Mouse (Mus musculus): ENCODE results near the gene Zdhhc4. TPM values are rescaled to one million over a fixed set of nuclear protein-coding genes. Genes with fewer than 3 reads are reported as not detected.

The Zdhhc4 gene
- polyA plus RNA-seq (2015; fragmentation: Illumina TruSeq; extraction: RNeasy Lipid Tissue Mini Kit (QIAGEN cat#74804); ENCODE audit: low read depth, low replicate concordance), result 40.8 TPM

DNA sequence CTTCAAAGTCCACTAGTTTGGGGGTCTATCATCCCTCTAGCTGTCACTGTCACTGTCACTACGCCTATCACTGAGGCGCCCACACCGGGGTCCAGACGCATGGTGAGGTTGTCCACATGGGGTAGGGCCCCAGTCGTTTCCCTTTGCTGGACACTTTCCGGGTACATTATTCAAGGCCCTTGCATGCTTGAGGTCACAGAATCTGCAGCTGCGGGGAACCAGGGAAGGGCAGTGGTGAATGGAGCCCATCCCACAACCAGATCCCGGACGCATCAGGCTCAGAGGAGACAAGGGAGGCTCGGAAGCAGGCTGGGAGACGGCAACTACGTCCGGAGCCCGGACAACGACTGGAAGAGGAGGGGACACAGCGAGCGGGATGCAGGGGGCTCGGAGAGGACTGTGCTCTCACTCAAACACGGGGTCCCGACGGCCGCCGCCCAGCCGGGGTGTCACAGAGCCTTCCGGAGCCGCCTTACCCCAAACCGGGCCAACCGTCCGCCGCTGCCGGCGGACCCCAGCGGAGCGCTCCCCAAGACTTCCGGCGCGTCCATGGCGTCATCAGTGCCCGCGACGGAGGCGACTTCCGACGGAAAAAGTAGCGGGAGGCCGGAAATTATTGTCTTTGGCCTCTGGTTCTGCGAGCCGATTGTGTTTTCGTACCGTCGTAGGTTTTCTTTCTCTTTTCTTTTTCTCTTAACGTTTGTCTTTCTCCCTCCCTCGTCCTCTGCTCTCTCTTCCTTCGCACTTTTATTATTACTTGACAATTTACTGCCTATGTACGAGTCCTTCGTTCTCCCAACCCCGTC is at the start of gene Zdhhc4:
Gene Zdhhc4, minus strand, starts transcription at position 567 of the 806 bp plus-strand sequence.

DNA sequence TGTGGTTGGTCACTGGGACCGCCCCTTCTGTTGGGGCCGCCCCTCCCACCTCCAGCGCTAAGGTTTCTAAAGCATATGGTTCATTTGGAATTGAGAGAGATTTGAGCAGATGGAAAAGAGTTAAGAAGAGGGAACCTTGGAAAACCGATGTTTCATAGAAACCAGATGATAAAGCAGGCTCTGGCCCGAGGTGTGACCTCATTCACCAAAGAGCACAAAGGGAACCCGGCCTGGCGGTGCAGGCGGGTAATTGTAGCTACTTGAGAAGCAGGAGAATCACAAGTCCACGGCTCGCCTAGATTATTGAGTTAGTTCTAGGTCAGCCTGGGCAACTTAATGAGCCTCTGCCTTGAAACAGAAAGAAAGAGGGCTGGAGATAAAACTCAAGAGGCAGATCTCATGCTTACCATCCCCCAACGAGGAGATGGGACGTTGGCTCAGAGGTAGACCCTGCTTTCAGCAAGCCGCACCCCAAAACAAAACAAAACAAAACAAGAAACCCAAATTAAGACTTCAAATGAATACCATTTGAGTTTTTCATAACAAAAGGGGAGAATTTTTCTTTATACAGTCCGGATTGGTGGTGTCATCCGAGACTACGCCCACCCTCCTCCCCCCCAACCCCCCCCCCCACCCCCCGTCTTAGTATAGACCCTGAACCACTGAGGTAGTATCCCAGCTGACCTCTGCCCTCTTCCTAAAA is 27.8 kb upstream of the Zdhhc4 start, which contains the start of gene Grid2ip:
Gene Grid2ip, plus strand, starts transcription at position 653 of the 703 bp plus-strand sequence.

DNA sequence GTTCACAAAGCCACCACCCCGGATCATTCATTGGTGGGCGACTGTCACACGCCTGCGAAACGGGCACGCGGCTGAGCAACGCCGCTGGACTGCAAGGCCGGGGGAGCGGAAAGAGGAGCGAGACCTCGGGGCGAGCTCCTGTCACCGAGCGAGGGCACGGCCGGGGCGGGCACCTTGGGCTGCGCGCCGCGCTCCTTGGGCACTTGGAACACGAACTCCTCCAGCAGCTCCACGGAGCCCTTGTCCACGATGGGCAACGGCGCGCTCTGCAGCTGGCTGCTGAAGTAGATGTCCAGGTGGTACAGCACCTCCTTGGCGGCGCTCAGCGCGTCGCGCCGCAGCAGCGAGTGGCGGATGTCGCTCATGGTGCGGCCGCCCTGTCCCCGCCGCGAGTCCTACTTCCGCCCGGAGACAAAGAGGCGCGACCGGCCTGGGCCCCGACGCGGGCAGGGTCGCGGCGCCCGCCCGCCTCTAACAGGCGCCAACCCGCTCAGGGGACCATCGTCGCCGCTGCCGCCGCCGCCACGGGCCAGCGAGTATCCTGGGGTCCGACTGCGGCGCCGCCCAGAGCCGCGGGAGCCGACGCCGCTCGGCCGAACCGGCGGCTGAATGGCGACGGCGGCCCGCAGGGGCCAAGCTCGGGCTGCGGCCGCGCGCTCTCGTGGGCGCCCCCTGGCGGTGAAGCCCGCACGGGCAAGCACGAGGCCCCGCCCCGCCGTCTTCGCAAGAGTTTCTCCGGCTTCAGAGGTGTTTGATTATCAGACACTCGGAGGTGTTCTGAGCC is 14.1 kb downstream of the Zdhhc4 start, which contains the start of gene E130309D02Rik:
Gene E130309D02Rik, minus strand, starts transcription at position 631 of the 784 bp plus-strand sequence.

DNA sequence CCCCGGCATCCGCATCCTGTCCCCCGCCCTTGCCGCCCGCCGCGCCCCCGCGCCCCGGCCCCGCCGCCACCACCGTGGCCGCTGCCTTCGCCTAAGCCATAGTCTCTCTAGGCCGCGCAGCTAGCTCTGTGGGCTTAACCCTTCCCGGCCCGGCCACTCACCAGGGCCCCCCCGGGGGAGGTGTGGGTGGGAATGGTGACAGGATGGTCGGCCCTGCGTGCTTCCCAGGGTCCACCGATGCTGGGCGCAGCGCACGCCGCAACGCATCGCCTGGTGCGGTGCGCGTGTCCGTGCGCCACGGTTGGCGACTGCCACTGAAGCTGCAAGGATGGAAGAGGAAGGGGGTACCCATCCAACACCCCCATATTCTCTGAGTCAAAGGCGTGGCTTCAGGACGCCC is 35.7 kb downstream of the Zdhhc4 start, which contains the start of gene Zfp853:
Gene Zfp853, minus strand, starts transcription at position 220 of the 400 bp plus-strand sequence.

DNA sequence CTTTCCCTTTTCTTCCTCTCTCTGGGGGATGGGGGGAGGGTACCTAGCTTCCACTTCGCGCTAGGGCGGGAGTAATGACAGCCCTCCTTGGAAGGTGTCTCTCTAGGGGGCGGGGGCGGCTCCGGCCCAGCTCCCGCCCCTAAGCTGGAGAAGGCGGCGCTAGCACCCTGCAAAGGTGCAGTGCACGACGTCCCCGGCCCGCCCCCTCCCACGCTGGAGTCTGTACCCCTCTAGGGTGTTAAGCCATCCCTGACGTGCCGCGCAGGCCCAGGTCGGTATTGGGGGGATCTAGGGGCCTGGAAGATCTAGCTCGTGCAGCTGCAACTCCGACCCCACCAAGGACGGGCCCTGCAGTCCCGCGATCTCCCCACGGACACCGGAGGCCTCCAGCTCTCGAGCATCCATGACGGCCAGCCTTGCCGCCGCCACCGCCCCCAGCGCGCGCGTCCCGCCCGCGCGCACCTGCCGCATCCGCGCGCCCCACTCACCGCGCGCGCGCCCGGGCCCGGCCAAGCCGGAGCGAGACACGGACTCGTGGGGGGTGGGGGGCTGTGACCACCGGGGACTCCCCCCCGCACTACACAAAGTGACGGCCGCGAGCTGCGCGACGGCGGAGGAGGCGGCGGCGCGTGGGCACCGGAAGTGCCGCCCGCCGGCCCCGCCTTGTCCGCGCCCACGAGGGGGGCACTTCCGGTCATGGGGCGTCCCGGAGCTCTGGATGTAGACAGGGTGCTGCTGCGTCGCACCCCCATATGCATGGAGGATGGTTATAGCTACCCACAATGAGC is 59.5 kb downstream of the Zdhhc4 start, which contains the start of gene Zfp316:
Gene Zfp316, minus strand, starts transcription at position 660 of the 788 bp plus-strand sequence.

Other genes starting within 250 kb of the Zdhhc4 start
- 24.0 TPM for gene Rnf216, start 216.3 kb downstream of the Zdhhc4 start, polyA plus RNA-seq (2015; fragmentation: Illumina TruSeq; extraction: RNeasy Lipid Tissue Mini Kit (QIAGEN cat#74804); ENCODE audit: low read depth, low replicate concordance)
- gene Olfr718-ps1, start 181.7 kb downstream of the Zdhhc4 start, polyA plus RNA-seq (2015; fragmentation: Illumina TruSeq; extraction: RNeasy Lipid Tissue Mini Kit (QIAGEN cat#74804); ENCODE audit: low read depth, low replicate concordance), result not detected
- gene Rbak, start 148.5 kb downstream of the Zdhhc4 start, polyA plus RNA-seq (2015; fragmentation: Illumina TruSeq; extraction: RNeasy Lipid Tissue Mini Kit (QIAGEN cat#74804); ENCODE audit: low read depth, low replicate concordance), result 11.7 TPM
- gene Spdye4b, start 148.2 kb downstream of the Zdhhc4 start, polyA plus RNA-seq (2015; fragmentation: Illumina TruSeq; extraction: RNeasy Lipid Tissue Mini Kit (QIAGEN cat#74804); ENCODE audit: low read depth, low replicate concordance), result not detected
- gene Spdye4a, start 102.4 kb downstream of the Zdhhc4 start, polyA plus RNA-seq (2015; fragmentation: Illumina TruSeq; extraction: RNeasy Lipid Tissue Mini Kit (QIAGEN cat#74804); ENCODE audit: low read depth, low replicate concordance), result not detected
- 17.6 TPM for gene Zfp12, start 94.1 kb downstream of the Zdhhc4 start, polyA plus RNA-seq (2015; fragmentation: Illumina TruSeq; extraction: RNeasy Lipid Tissue Mini Kit (QIAGEN cat#74804); ENCODE audit: low read depth, low replicate concordance)
- 7.1 TPM for gene Zfp316, start 59.2 kb downstream of the Zdhhc4 start, polyA plus RNA-seq (2015; fragmentation: Illumina TruSeq; extraction: RNeasy Lipid Tissue Mini Kit (QIAGEN cat#74804); ENCODE audit: low read depth, low replicate concordance)
- gene Zfp853, start 35.6 kb downstream of the Zdhhc4 start, polyA plus RNA-seq (2015; fragmentation: Illumina TruSeq; extraction: RNeasy Lipid Tissue Mini Kit (QIAGEN cat#74804); ENCODE audit: low read depth, low replicate concordance), result 2.7 TPM
- gene E130309D02Rik, start 13.9 kb downstream of the Zdhhc4 start, polyA plus RNA-seq (2015; fragmentation: Illumina TruSeq; extraction: RNeasy Lipid Tissue Mini Kit (QIAGEN cat#74804); ENCODE audit: low read depth, low replicate concordance), result 20.7 TPM
- gene Grid2ip, start 28.1 kb upstream of the Zdhhc4 start, polyA plus RNA-seq (2015; fragmentation: Illumina TruSeq; extraction: RNeasy Lipid Tissue Mini Kit (QIAGEN cat#74804); ENCODE audit: low read depth, low replicate concordance), result 3.3 TPM
- gene Kdelr2, start 74.6 kb upstream of the Zdhhc4 start, polyA plus RNA-seq (2015; fragmentation: Illumina TruSeq; extraction: RNeasy Lipid Tissue Mini Kit (QIAGEN cat#74804); ENCODE audit: low read depth, low replicate concordance), result 27.3 TPM
- 16.6 TPM for gene Daglb, start 135.3 kb upstream of the Zdhhc4 start, polyA plus RNA-seq (2015; fragmentation: Illumina TruSeq; extraction: RNeasy Lipid Tissue Mini Kit (QIAGEN cat#74804); ENCODE audit: low read depth, low replicate concordance)
- 464 TPM for gene Rac1, start 198.8 kb upstream of the Zdhhc4 start, polyA plus RNA-seq (2015; fragmentation: Illumina TruSeq; extraction: RNeasy Lipid Tissue Mini Kit (QIAGEN cat#74804); ENCODE audit: low read depth, low replicate concordance)